Mouse (Mus musculus): ENCODE results near the gene Pacs1. TPM values are rescaled to one million over a fixed set of nuclear protein-coding genes. Genes with fewer than 3 reads are reported as not detected.
A peak's percentile ranks its signal among the peaks of the same experiment; 100 is the strongest.

Gene Pacs1
- polyA plus RNA-seq, 1 experiment from 2014 or later = 29.3 TPM

- DNase-seq (ENCODE audit: low spot score) = no peak
- Histone ChIP-seq H3K27ac (replicated peaks; ENCODE audit: low read depth, low read length) (no peak overlapping the region), H3K4me1 (ENCODE audit: control insufficient read depth, insufficient read depth, low read length) (peaks cover 39% of the 10 kb centered on the region), H3K4me2 (ENCODE audit: low read depth, severe bottlenecking) (0 out of 2 replicates have a peak overlapping the region, but pooled peaks have one; percentile 0), H3K9ac (ENCODE audit: low read length) (no peak overlapping the region; the same call in 1 of the 2 replicates), H3K4me3 (ENCODE audit: low read depth, low read length) (no peak overlapping the region), H3K27me3 (ENCODE audit: control insufficient read depth, insufficient read depth, low read length) (no peaks in the 10 kb centered on the region), H3K9me3 (ENCODE audit: control insufficient read depth, low read length) (no peaks in the 10 kb centered on the region), H3K36me3 (ENCODE audit: control insufficient read depth, insufficient read depth, low read length) (peaks cover 18% of the 10 kb centered on the region)
- no peak for ATAC-seq (ENCODE audit: insufficient number of reproducible peaks, low FRiP score, low TSS enrichment, low read depth)
- WGBS = 19% methylated on average over 9 of the region's 9 CpGs
These were observed 176.9 kb downstream of the Pacs1 start for GRCm38 (mm10) chr19:5095887-5096474.

GRCm38 (mm10) chr19:5094746-5095417 is 178.0 kb downstream of the Pacs1 start:
- no peak overlapping the region for H3K9ac ChIP-seq (ENCODE audit: low read length)
- WGBS = 47% methylated on average over 11 of the region's 11 CpGs
- no peaks in the 10 kb centered on the region for H3K27me3 ChIP-seq (ENCODE audit: control insufficient read depth, insufficient read depth, low read length)
- no peak overlapping the region for H3K27ac ChIP-seq (replicated peaks; ENCODE audit: low read depth, low read length)
- no peaks in the 10 kb centered on the region for H3K9me3 ChIP-seq (ENCODE audit: control insufficient read depth, low read length)
- DNase-seq (ENCODE audit: low spot score) (no peak), ATAC-seq (ENCODE audit: insufficient number of reproducible peaks, low FRiP score, low TSS enrichment, low read depth) (peak; percentile 13; the same call in 1 of the 2 replicates)
- H3K4me2 ChIP-seq (ENCODE audit: low read depth, severe bottlenecking) = peak overlapping the region; percentile 3; the same call in 1 of the 2 replicates
- peaks cover 39% of the 10 kb centered on the region for H3K4me1 ChIP-seq (ENCODE audit: control insufficient read depth, insufficient read depth, low read length)
- H3K4me3 ChIP-seq (ENCODE audit: low read depth, low read length) = no peak overlapping the region
- peaks cover 15% of the 10 kb centered on the region for H3K36me3 ChIP-seq (ENCODE audit: control insufficient read depth, insufficient read depth, low read length)

- ATAC-seq (ENCODE audit: insufficient number of reproducible peaks, low FRiP score, low TSS enrichment, low read depth) = peak; percentile 48; the same call in 1 of the 2 replicates
- DNase-seq (ENCODE audit: low spot score) = peak; percentile 99
- peaks cover 10% of the 10 kb centered on the region for H3K36me3 ChIP-seq (ENCODE audit: control insufficient read depth, insufficient read depth, low read length)
- H3K27me3 ChIP-seq (ENCODE audit: control insufficient read depth, insufficient read depth, low read length) = no peaks in the 10 kb centered on the region
- H3K27ac ChIP-seq (replicated peaks; ENCODE audit: low read depth, low read length) = no peak overlapping the region
- under 1% methylated on average over 21 of the region's 21 CpGs for WGBS
- peak overlapping the region; percentile 3; the same call in 1 of the 2 replicates for H3K4me2 ChIP-seq (ENCODE audit: low read depth, severe bottlenecking)
- no peak overlapping the region for H3K9ac ChIP-seq (ENCODE audit: low read length)
- no peak overlapping the region for H3K4me3 ChIP-seq (ENCODE audit: low read depth, low read length)
- H3K4me1 ChIP-seq (ENCODE audit: control insufficient read depth, insufficient read depth, low read length) = peaks cover 40% of the 10 kb centered on the region
- no peaks in the 10 kb centered on the region for H3K9me3 ChIP-seq (ENCODE audit: control insufficient read depth, low read length)
These were observed 178.7 kb downstream of the Pacs1 start for GRCm38 (mm10) chr19:5094243-5094632.

- Histone ChIP-seq H3K4me2 (ENCODE audit: low read depth, severe bottlenecking) (no peak overlapping the region), H3K27me3 (ENCODE audit: control insufficient read depth, insufficient read depth, low read length) (no peaks in the 10 kb centered on the region), H3K4me3 (ENCODE audit: low read depth, low read length) (no peak overlapping the region), H3K4me1 (ENCODE audit: control insufficient read depth, insufficient read depth, low read length) (peaks cover 40% of the 10 kb centered on the region), H3K36me3 (ENCODE audit: control insufficient read depth, insufficient read depth, low read length) (peaks cover 10% of the 10 kb centered on the region), H3K27ac (replicated peaks; ENCODE audit: low read depth, low read length) (no peak overlapping the region), H3K9me3 (ENCODE audit: control insufficient read depth, low read length) (no peaks in the 10 kb centered on the region), H3K9ac (ENCODE audit: low read length) (no peak overlapping the region)
- DNase-seq (ENCODE audit: low spot score) (no peak), ATAC-seq (ENCODE audit: insufficient number of reproducible peaks, low FRiP score, low TSS enrichment, low read depth) (no peak)
- WGBS = 73% methylated on average over 12 of the region's 12 CpGs
These were observed 179.3 kb downstream of the Pacs1 start for GRCm38 (mm10) chr19:5093481-5094242.

GRCm38 (mm10) chr19:5092083-5092482 is 180.8 kb downstream of the Pacs1 start:
- H3K4me2 ChIP-seq (ENCODE audit: low read depth, severe bottlenecking) = no peak overlapping the region; the same call in 1 of the 2 replicates
- H3K9me3 ChIP-seq (ENCODE audit: control insufficient read depth, low read length) = no peaks in the 10 kb centered on the region
- 92% methylated on average over 10 of the region's 10 CpGs for WGBS
- peaks cover 35% of the 10 kb centered on the region for H3K4me1 ChIP-seq (ENCODE audit: control insufficient read depth, insufficient read depth, low read length)
- DNase-seq (ENCODE audit: low spot score) = no peak
- ATAC-seq (ENCODE audit: insufficient number of reproducible peaks, low FRiP score, low TSS enrichment, low read depth) = no peak
- H3K4me3 ChIP-seq (ENCODE audit: low read depth, low read length) = no peak overlapping the region
- no peaks in the 10 kb centered on the region for H3K27me3 ChIP-seq (ENCODE audit: control insufficient read depth, insufficient read depth, low read length)
- no peak overlapping the region for H3K27ac ChIP-seq (replicated peaks; ENCODE audit: low read depth, low read length)
- no peak overlapping the region for H3K9ac ChIP-seq (ENCODE audit: low read length)
- peaks cover 10% of the 10 kb centered on the region for H3K36me3 ChIP-seq (ENCODE audit: control insufficient read depth, insufficient read depth, low read length)

GRCm38 (mm10) chr19:5089324-5089723 is 183.6 kb downstream of the Pacs1 start:
- no peak for ATAC-seq (ENCODE audit: insufficient number of reproducible peaks, low FRiP score, low TSS enrichment, low read depth)
- WGBS = 91% methylated on average over 4 of the region's 4 CpGs
- peaks cover 8% of the 10 kb centered on the region for H3K36me3 ChIP-seq (ENCODE audit: control insufficient read depth, insufficient read depth, low read length)
- H3K27ac ChIP-seq (replicated peaks; ENCODE audit: low read depth, low read length) = no peak overlapping the region
- H3K4me2 ChIP-seq (ENCODE audit: low read depth, severe bottlenecking) = peak overlapping the region; percentile 87
- no peaks in the 10 kb centered on the region for H3K9me3 ChIP-seq (ENCODE audit: control insufficient read depth, low read length)
- H3K4me1 ChIP-seq (ENCODE audit: control insufficient read depth, insufficient read depth, low read length) = peaks cover 26% of the 10 kb centered on the region
- peaks cover 21% of the 10 kb centered on the region for H3K27me3 ChIP-seq (ENCODE audit: control insufficient read depth, insufficient read depth, low read length)
- no peak overlapping the region for H3K9ac ChIP-seq (ENCODE audit: low read length)
- DNase-seq (ENCODE audit: low spot score) = no peak
- H3K4me3 ChIP-seq (ENCODE audit: low read depth, low read length) = peak overlapping the region; percentile 90

GRCm38 (mm10) chr19:5087884-5088728 is 184.8 kb downstream of the Pacs1 start, which contains the start of gene Yif1a:
Gene Yif1a, plus strand, starts transcription at chr19:5088538.
- H3K9ac ChIP-seq (ENCODE audit: low read length) = peak within 1 kb of the TSS; percentile 62
- H3K4me1 ChIP-seq (ENCODE audit: control insufficient read depth, insufficient read depth, low read length) = peaks cover 22% of the 10 kb centered on the region
- H3K27ac ChIP-seq (replicated peaks; ENCODE audit: low read depth, low read length) = no peak within 1 kb of the TSS; the same call in 1 of the 2 replicates
- peaks cover 33% of the 10 kb centered on the region for H3K27me3 ChIP-seq (ENCODE audit: control insufficient read depth, insufficient read depth, low read length)
- peak; percentile 89 for ATAC-seq (ENCODE audit: insufficient number of reproducible peaks, low FRiP score, low TSS enrichment, low read depth)
- H3K9me3 ChIP-seq (ENCODE audit: control insufficient read depth, low read length) = no peaks in the 10 kb centered on the region
- peak; percentile 97 for DNase-seq (ENCODE audit: low spot score)
- under 1% methylated on average over 58 of the region's 58 CpGs for WGBS
- peak within 1 kb of the TSS; percentile 87 for H3K4me2 ChIP-seq (ENCODE audit: low read depth, severe bottlenecking)
- H3K36me3 ChIP-seq (ENCODE audit: control insufficient read depth, insufficient read depth, low read length) = peaks cover 8% of the 10 kb centered on the region
- H3K4me3 ChIP-seq (ENCODE audit: low read depth, low read length) = peak within 1 kb of the TSS; percentile 90
